Mouse (Mus musculus): Measurements from ENCODE around the gene Crtc2. TPM values are rescaled to one million over a fixed set of nuclear protein-coding genes. Genes with fewer than 3 reads are reported as not detected.

The Crtc2 gene
- polyA plus RNA-seq (2015; fragmentation: Nextera tagmentation; extraction: Ambion mirVana) = 20.7 and 28.1 TPM in 2 replicates

DNA sequence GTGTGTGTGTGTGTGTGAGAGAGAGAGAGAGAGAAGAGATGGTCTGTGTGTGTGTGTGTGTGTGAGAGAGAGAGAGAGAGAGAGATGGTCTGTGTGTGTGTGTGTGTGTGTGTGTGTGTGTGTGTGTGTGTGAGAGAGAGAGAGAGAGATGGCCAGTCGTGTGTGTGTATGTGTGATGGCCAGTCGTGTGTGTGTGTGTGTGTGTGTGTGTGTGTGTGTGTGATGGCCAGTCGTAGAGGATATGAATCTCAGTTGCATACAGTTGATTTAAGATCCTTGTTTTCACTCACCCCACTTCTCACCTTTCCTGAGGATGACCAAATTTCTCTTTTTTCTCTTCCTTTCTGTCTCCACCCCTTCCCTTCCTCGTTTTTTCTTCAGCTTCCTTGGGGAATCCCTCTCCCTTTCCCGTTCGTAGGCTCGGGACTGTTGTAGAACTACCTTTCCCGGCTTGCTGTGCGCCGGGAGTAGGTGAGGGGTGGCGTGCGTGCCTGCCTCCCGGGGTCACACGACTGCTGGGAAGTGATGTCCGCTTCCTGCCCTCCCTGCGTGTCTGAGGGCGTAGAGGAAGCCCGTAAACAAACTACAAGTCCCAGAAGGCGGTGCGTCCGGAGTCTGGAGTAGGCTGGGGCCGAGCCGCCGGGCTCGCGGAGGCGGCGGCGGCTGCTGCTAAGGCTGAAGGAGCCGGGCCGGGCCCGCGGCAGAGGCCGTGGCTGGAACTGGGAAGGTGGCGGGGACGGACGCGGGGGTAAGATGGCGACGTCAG, at the start of gene Crtc2:
Crtc2 (plus strand) TSS at position 511 of the 766 bp plus-strand sequence.
- peak within 1 kb of the TSS; percentile 86 for H3K27ac ChIP-seq (replicated peaks)
- WGBS = under 1% methylated on average over 39 of the region's 40 CpGs
- H3K36me3 ChIP-seq = peaks cover 23% of the 10 kb centered on the region
- peaks cover 38% of the 10 kb centered on the region for H3K4me1 ChIP-seq
- peak within 1 kb of the TSS; percentile 84 for H3K9ac ChIP-seq (replicated peaks)
- peak within 1 kb of the TSS; percentile 81 for H3K4me2 ChIP-seq
- no peaks in the 10 kb centered on the region for H3K27me3 ChIP-seq (replicated peaks)
- ATAC-seq (ENCODE audit: low FRiP score) = peak; percentile 96
- no peaks in the 10 kb centered on the region for H3K9me3 ChIP-seq (replicated peaks)
- peak within 1 kb of the TSS; percentile 69 for H3K4me3 ChIP-seq (replicated peaks)

DNA sequence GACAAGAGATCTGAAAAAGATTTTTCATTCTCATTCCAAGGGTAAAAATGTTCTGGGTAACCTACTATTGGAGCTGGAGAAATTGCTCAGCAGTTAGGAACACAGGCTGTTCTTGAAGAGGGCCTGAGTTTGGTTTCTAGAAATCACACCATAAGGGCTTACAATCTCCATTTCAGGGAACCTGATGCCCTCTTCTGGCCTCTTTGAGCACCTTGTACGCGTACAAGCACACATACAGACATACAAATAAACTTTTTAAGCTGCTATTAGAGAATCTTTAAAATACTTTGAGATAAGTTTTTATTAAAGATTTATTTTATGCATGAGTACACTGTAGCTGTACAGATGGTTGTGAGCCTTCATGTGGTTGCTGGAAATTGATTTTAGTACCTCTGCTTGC, 49.4 kb upstream of the Crtc2 start:
- WGBS = 97% methylated on average over 2 of the region's 2 CpGs
- peaks cover 21% of the 10 kb centered on the region for H3K36me3 ChIP-seq
- no peak overlapping the region for H3K4me3 ChIP-seq (replicated peaks)
- no peak for ATAC-seq (ENCODE audit: low FRiP score)
- H3K27me3 ChIP-seq (replicated peaks) = no peaks in the 10 kb centered on the region
- no peak overlapping the region for H3K27ac ChIP-seq (replicated peaks)
- H3K9me3 ChIP-seq (replicated peaks) = no peaks in the 10 kb centered on the region
- H3K4me1 ChIP-seq = peaks cover 3% of the 10 kb centered on the region; the same call in 1 of the 2 replicates
- H3K4me2 ChIP-seq = no peak overlapping the region
- no peak overlapping the region for H3K9ac ChIP-seq (replicated peaks)

DNA sequence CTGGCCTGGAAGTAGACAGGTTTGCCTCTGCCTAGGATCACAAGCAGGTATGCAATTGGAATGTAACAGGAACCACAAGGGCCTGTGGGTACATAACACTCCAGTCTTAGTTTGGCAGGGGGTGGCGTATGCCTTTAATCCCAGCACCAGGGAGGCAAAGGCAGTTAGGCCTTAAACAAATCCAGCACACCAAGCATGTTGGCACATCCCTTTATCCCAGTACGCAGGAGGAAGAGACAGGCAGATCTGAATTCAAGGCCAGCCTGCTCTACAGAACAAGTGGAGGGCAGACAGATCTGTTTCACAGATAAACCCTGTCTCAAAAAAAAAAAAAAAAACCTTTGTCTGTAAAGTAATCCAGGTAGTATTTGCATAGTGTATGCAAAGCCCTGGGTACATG, 45.3 kb upstream of the Crtc2 start:
- no peak for ATAC-seq (ENCODE audit: low FRiP score)
- Histone ChIP-seq H3K9ac (replicated peaks) (no peak overlapping the region), H3K27me3 (replicated peaks) (no peaks in the 10 kb centered on the region), H3K27ac (replicated peaks) (no peak overlapping the region), H3K36me3 (peaks cover 43% of the 10 kb centered on the region), H3K4me1 (peaks cover 26% of the 10 kb centered on the region), H3K9me3 (replicated peaks) (no peaks in the 10 kb centered on the region), H3K4me3 (replicated peaks) (no peak overlapping the region), H3K4me2 (no peak overlapping the region)
- 90% methylated on average over 2 of the region's 2 CpGs for WGBS

DNA sequence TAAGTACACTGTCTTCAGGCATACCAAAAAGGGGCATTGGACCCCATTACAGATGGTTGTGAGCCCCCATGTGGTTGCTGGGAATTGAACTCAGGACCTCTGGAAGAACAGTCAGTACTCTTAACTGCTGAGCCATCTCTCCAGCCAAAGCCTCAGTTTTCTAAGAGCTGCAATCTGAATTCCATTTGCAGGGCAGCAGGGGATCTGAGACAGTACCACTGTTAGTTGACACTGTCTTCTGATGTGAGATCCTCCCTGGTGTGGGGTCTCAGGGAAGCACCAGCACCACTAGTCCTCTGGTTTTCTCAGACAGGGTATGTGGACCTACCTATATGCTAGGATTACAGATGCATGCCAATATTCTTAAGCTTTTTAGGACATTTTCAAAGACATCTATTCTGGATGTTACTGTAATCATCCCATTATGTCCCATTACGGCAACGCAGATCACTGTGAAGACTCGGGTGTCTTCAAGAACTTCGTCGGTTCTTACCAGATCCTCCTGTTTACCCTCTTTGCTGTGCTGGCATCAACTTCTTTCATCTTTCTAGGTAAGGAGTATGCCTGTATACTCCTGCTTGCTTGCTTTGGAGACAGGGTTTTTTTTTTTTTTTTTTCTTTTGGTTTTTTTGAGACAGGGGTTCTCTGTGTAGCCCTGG, 43.9 kb upstream of the Crtc2 start:
- Histone ChIP-seq H3K4me1 (peaks cover 35% of the 10 kb centered on the region), H3K9ac (replicated peaks) (no peak overlapping the region), H3K4me2 (no peak overlapping the region), H3K9me3 (replicated peaks) (no peaks in the 10 kb centered on the region), H3K36me3 (peaks cover 43% of the 10 kb centered on the region), H3K27ac (replicated peaks) (no peak overlapping the region), H3K27me3 (replicated peaks) (no peaks in the 10 kb centered on the region), H3K4me3 (replicated peaks) (no peak overlapping the region)
- ATAC-seq (ENCODE audit: low FRiP score) = no peak
- 94% methylated on average over 5 of the region's 5 CpGs for WGBS

DNA sequence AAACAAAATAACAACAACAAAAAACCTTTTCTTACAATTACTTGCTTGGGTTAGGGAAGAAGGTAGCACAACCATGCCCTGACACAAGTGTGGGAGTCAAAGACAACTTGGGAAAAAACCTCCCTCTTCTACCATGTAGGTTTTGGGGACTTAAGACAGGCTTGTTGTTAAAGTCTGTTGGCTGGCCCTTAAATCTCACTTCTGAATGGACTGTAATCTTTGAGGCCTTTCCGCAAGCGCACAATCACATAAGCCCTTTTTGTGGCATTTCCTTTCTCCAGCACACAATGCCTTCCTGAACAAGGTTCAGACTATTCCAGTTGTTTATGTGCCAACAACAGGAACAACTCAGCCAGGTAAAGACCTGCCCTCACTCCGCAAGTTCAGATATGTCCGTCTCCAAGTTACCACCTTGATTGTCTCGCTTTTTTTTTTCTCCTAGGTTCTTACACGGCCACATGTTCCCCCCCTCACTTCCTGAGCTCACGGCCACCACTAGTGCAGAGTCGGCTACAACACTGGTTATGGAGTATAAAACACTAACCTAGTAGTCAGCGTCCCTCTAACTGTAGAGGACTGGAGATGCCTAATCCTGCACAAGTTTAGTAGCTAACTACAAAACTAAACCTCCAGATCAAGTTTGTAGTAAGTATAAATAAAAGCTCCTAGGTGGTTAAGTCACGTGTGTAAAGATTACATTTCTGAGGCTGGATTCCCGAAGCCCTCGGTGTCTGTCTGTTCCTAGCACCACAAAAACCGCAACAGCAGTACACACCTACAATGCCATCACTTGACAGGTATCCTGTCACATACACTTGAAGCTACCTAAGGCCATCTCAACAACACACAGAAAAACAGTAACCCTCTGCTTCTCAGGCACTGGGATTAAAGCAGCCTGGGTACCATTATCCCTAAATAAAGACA, 42.2 kb upstream of the Crtc2 start:
- 79% methylated on average over 13 of the region's 13 CpGs for WGBS
- H3K4me1 ChIP-seq = peaks cover 35% of the 10 kb centered on the region
- H3K4me3 ChIP-seq (replicated peaks) = peak overlapping the region; percentile 88; the same call in 1 of the 2 replicates
- H3K36me3 ChIP-seq = peaks cover 43% of the 10 kb centered on the region
- ATAC-seq (ENCODE audit: low FRiP score) = no peak
- peak overlapping the region; percentile 87 for H3K4me2 ChIP-seq
- no peaks in the 10 kb centered on the region for H3K27me3 ChIP-seq (replicated peaks)
- no peak overlapping the region for H3K9ac ChIP-seq (replicated peaks)
- H3K27ac ChIP-seq (replicated peaks) = no peak overlapping the region
- no peaks in the 10 kb centered on the region for H3K9me3 ChIP-seq (replicated peaks)

DNA sequence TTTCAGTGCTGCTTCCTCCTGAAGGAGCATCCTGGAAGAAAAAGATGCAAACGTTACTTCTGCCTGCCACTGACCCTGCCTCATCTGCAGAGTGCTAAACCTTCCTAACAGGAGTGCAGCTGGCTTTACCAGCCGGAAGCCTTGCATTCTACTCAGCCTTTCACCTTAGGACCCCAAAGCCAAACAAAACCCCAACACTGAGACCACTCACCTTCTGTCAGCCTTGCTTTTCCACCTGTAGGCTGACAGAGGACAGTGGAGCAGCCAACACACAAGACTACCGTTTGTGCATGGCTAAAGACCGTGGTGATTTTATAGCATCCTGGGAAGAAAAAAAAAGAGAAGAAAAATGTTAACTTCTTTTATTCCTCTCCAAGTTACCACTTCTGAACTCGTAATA, 41.2 kb upstream of the Crtc2 start:
- no peak for ATAC-seq (ENCODE audit: low FRiP score)
- H3K9ac ChIP-seq (replicated peaks) = peak overlapping the region; percentile 95
- H3K4me2 ChIP-seq = peak overlapping the region; percentile 87
- H3K4me1 ChIP-seq = peaks cover 35% of the 10 kb centered on the region
- H3K36me3 ChIP-seq = peaks cover 40% of the 10 kb centered on the region
- no peaks in the 10 kb centered on the region for H3K27me3 ChIP-seq (replicated peaks)
- no peak overlapping the region for H3K27ac ChIP-seq (replicated peaks)
- peak overlapping the region; percentile 88 for H3K4me3 ChIP-seq (replicated peaks)
- no peaks in the 10 kb centered on the region for H3K9me3 ChIP-seq (replicated peaks)
- WGBS = 20% methylated on average over 5 of the region's 5 CpGs

DNA sequence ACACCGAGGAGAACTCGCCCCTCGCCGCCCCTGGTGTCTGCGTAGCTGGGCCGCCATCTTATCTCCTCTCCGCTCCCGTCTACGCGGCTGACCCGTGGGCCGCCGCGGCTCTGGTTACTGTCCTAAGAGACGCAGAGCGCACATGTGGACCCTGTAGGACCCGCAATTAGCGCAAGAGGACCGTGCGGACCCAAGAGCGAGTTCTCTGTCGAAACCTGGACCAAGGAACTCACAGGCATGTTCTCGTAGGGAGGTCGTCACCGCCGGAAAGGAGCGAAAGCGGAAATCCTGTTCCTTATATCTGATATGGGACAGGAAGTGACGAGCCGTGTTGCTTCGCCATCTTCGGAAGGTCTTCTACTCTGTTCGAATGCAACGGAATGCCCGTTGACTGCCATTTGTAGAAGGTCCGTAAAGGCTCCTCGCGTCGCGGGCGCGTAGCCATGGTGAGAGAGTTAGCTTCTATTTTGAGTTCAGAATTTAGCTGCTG, 40.5 kb upstream of the Crtc2 start, which contains the start of the genes Rps27 and Rab13:
Rps27 (minus strand) TSS at position 275 of the 490 bp plus-strand sequence.
Rab13 (plus strand) TSS at position 319 of the 490 bp plus-strand sequence.
- under 1% methylated on average over 42 of the region's 42 CpGs for WGBS
- H3K27me3 ChIP-seq (replicated peaks) = no peaks in the 10 kb centered on the region
- peak within 1 kb of the TSS; percentile 88 for H3K4me3 ChIP-seq (replicated peaks)
- H3K9me3 ChIP-seq (replicated peaks) = no peaks in the 10 kb centered on the region
- H3K4me2 ChIP-seq = peak within 1 kb of the TSS; percentile 87
- peak within 1 kb of the TSS; percentile 93 for H3K27ac ChIP-seq (replicated peaks)
- H3K9ac ChIP-seq (replicated peaks) = peak within 1 kb of the TSS; percentile 95
- ATAC-seq (ENCODE audit: low FRiP score) = peak; percentile 95
- H3K36me3 ChIP-seq = peaks cover 34% of the 10 kb centered on the region
- H3K4me1 ChIP-seq = peaks cover 35% of the 10 kb centered on the region

DNA sequence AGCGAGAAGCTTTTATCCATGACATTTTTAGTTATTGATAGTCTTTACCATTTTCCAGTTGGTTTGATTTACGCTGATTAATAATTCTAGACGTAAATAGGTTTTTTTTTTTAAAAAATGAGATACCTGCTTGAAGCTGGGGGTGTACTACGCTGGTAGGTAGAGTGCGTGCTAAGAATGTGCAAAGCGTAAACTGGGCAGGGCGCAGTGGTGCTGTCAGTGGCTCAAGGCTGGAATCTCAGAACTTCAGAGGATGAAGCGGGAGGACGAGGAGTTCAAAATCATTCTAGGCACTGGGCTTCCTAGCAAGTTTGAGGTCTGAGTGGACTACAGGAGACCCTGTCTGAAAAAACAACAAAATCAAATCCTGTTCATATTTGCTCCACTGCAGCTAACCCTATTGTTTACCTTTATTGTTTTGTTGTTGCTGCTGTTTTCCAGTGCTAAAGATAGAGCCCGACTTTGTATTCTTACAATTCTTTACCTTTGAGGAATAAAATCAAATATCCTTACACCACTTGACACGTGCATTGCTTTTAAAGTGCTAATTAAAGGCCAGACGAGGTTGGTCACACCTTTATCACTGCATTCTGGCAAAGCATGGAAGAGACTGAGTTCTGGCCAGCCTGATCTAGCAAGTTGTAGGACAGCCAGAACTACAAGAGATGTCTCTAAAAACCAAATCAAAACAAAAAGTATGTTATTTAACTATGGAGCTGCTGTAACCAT, 39.8 kb upstream of the Crtc2 start:
- peak overlapping the region; percentile 88 for H3K4me3 ChIP-seq (replicated peaks)
- peaks cover 31% of the 10 kb centered on the region for H3K4me1 ChIP-seq
- peak overlapping the region; percentile 95 for H3K9ac ChIP-seq (replicated peaks)
- H3K27ac ChIP-seq (replicated peaks) = peak overlapping the region; percentile 93
- ATAC-seq (ENCODE audit: low FRiP score) = peak; percentile 77
- peaks cover 27% of the 10 kb centered on the region for H3K36me3 ChIP-seq
- WGBS = 12% methylated on average over 12 of the region's 12 CpGs
- H3K9me3 ChIP-seq (replicated peaks) = no peaks in the 10 kb centered on the region
- H3K27me3 ChIP-seq (replicated peaks) = no peaks in the 10 kb centered on the region
- peak overlapping the region; percentile 87 for H3K4me2 ChIP-seq

DNA sequence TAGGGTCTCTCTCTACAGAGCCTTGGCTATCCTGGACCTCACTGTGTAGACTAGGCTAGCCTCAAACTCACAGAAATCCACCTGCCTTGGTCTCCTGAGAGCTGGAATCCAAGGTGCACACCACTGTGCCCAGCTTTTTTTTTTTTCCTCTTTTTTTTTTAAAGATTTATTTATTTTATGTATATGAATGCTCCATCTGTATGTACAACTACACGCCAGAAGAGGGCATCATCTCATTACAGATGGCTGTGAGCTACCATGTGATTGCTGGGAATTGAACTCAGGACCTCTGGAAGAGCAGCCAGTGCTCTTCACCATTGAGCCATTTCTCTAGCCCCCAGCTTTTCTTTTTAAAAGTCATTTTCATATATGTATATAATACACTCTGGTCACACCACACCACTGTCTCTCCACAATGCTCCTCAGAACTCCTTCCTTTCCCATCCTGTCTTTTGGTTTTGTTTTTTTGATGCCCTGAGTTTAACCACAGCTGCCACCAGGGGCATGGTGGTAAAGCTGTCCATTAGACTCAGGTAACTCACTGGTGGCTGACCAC, 38.1 kb upstream of the Crtc2 start:
- no peak overlapping the region for H3K4me3 ChIP-seq (replicated peaks)
- H3K9ac ChIP-seq (replicated peaks) = no peak overlapping the region
- no peaks in the 10 kb centered on the region for H3K27me3 ChIP-seq (replicated peaks)
- no peak overlapping the region for H3K4me2 ChIP-seq
- H3K36me3 ChIP-seq = peaks cover 10% of the 10 kb centered on the region
- no peak for ATAC-seq (ENCODE audit: low FRiP score)
- H3K27ac ChIP-seq (replicated peaks) = no peak overlapping the region
- peaks cover 38% of the 10 kb centered on the region for H3K4me1 ChIP-seq
- WGBS = 47% methylated on average over 1 of the region's 1 CpGs
- no peaks in the 10 kb centered on the region for H3K9me3 ChIP-seq (replicated peaks)

DNA sequence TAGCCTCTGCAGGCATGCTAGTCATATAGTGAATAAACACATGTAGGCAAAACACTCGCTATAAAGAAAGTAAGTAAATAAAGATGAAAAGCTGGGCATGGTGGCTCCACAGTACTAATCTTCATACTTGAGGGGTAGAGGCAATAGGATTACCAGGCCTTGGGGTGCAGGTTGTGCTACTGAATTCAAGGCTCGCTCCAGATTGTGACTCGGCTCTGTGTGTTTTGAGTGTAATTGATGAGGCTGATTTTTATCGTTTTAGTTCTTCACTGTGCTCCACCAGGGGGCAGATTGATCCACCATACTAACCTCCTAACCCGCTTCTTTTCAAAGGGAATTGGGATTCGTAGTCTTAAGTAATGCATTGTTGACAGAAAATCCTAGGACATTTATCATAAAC, 33.9 kb upstream of the Crtc2 start:
- Histone ChIP-seq H3K27me3 (replicated peaks) (no peaks in the 10 kb centered on the region), H3K9ac (replicated peaks) (peak overlapping the region; percentile 53), H3K36me3 (peaks cover 5% of the 10 kb centered on the region; the same call in 1 of the 2 replicates), H3K4me1 (peaks cover 10% of the 10 kb centered on the region), H3K9me3 (replicated peaks) (no peaks in the 10 kb centered on the region), H3K4me2 (peak overlapping the region; percentile 75), H3K4me3 (replicated peaks) (peak overlapping the region; percentile 38), H3K27ac (replicated peaks) (peak overlapping the region; percentile 72)
- WGBS = 12% methylated on average over 6 of the region's 6 CpGs
- peak; percentile 33; the same call in 1 of the 2 replicates for ATAC-seq (ENCODE audit: low FRiP score)
